Mouse (Mus musculus) spleen, postnatal 36 days (tissue): ENCODE results near the gene Gm11111.
"Not testable (repeated sequence)": the region's sequence is repeated elsewhere in the genome, so short reads cannot be mapped to it uniquely, and the experiment has no call there.

Experiments
- DNase-seq, 2 experiments: peaks; one replicate each; pipeline ENCODE4 v3.0.0; 2022; ENCODE audit warnings: low spot score in 2 of 2, mixed read lengths in 1 of 2

Gm11111 gene

DNA sequence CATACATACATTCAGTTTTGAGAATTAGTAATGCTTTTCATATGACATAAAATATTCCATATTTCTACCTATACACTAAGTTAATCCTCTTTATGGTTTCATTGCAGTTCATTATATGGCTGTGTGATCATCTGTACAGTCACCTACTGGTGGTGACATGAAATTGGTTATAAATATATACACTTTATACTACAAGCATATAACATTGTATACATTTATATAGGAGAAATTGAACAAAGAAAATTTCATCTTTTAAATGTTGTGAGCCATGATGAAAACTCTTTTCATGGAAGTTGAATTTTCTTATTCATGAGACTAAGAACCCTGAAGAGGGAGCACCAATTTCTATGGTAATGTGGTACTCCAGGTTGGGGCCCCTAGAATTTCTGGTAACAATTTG lies at the start of gene Gm11111:
Gene Gm11111 (plus strand): TSS at position 301 of the 400 bp plus-strand sequence.
- no peak for DNase-seq

DNA sequence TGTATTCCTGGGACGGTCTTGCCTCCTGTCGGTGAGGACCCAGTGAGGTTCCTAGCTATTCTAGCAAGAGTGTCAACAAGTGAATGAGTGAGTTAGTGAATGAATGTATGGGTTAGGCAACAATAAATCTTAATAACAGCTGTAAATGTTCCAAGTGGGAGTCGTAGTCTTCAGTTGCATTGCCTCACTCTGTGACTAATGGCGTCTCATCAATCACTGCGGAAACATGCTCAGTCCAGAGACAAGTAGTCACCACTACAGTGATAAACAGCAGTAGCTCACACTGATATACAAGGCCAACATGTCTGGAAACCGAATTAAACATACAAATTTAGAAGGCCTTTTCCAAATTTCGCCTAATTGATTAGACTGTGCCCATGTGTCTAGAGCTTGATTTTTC lies 36.3 kb upstream of the Gm11111 start:
- no peak for DNase-seq

DNA sequence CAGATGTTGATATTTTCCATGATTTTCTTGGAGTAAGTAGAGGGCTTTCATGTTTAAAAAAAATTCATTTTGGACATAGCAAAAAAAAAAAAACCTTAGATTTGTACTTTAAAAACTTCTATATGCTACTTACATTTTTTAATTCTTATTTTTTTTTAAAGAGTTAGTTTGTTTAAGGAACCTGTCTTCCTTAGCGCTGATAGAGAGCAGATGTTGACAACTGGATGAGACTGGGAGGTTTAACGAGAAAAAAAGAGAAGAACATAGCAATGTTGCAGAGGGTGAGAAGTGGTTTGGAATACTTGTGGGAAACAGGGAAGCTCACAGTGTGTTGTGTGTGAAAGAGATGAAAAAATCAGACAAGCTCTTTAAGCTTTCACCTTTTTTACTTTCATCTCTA lies 32.4 kb upstream of the Gm11111 start:
- no peak for DNase-seq

DNA sequence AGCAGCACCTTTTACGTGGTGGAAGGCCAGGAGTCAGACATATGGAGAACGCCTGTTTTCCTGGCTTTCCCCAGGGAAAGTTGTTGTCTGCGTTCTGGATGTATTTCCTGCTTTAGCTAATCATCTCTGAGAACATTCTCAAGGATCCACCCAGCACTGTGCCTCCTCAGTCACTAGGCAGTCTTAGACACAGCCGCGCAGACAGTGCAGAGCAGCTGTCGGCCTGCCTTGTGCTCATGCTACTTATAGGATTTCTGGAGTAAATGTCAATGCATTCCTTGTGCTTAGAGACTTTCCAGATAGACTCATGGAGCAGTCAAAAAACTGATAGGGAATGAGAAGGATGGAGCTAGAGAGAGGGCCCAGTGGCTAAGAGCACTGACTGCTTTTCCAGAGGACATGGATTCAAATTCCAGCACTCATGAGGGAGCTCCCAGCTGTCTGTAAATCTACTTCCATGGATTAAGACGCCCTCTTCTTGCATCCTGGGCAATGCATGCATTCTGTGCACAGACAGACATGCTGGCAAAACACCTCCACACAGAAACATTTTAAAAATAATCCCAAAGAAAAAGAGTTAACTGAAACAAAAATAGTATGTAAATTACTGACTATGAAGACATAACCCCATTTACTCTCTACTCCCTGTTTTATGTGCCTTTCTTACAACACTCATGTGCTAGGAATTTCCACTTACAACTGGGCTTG lies 30.1 kb upstream of the Gm11111 start:
- no peak for DNase-seq

DNA sequence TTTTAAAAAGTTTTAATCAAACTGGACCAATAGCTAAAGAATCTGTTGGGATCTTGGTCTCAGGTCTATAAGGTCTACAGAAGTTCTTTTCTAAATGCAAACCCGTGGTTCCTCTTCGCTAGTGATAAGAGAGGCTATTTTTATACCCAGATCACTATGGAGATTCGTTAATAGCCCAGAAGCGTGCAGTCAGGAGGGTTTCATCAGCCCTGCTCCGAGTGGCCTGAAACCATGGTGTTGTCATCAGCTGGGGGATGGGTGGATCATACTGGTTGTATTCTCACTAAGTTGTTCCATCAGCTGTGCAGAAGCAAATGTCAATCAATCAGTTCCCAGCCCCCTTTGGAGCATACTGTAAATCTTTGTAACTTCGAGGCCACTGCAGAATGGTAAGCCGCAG lies 29.4 kb upstream of the Gm11111 start:
- DNase-seq = no peak

DNA sequence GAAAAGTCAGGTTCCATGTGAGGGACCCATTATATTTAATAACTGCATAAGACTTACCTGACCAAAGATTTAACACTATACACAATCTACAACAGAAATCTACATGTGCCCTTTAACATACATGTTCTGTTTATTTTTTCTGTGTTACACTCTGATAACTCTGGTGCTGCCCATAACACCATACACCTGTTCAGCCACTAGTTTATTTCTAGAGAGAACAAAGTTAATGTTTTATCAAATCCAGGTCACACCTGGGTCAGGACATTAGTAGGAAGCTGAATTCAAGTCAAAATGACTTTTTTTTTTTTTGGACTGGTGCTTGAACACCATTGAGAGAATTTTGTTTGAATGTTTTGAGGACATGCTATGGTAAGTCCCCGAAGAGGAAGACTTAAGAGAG lies 28.7 kb upstream of the Gm11111 start:
- DNase-seq = no peak

DNA sequence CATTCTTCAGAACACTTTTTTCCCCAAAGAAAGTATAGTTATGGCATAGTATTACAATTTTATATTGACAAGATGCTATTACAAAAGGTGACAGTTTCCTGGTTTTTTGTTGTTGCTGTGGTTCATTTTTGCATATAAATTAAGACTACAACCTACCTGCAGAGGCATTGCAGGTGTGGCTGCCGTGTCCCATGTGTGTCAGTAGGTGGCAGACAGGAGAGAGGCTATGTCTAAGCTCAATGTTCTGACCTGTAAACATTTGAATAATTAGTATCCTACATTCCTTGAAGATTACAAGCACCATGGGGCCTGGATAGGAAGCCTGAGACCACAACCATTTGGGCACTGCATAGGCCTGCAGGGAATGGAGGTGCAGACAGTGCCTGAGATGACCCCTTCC lies 11.2 kb upstream of the Gm11111 start:
- no peak for DNase-seq

DNA sequence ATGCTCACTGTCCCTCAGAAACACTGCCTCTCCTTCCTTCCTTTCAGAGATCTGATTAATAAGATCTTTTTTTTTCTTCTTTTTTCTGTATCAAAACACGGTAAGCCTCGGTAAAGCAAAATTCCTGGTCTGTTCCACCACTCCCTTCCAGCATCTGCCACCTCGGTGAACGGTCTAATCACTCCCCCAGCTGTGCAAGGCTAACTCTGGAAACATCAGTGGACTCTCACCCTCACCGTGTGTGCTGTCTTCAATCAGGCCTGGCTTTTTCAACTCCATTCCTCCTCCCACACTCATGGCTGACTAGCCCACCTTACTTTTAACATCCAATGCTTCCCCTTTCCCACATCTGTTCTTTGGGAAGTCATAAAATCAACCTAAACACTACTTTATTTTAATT lies 2.2 kb upstream of the Gm11111 start:
- no peak for DNase-seq

DNA sequence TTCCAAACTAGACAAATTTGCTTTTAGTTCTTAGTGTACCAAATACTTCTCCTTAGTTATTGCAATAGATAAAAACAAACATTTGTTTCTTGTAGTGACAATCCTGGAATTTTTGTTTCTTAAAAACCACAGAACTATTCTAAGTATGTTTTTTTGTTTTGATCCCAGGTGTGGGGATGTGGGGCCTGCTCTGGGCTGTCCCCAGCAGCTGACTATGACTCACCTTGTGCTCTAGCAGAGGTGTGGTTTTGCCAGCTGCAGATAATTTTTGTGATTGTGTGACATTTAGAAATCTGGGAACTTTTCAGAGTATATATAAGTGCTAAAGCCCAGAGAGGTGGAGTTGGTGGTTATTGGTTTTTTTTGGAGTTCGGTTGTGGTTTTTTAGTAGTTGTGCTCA lies 1.6 kb upstream of the Gm11111 start:
- no peak for DNase-seq

DNA sequence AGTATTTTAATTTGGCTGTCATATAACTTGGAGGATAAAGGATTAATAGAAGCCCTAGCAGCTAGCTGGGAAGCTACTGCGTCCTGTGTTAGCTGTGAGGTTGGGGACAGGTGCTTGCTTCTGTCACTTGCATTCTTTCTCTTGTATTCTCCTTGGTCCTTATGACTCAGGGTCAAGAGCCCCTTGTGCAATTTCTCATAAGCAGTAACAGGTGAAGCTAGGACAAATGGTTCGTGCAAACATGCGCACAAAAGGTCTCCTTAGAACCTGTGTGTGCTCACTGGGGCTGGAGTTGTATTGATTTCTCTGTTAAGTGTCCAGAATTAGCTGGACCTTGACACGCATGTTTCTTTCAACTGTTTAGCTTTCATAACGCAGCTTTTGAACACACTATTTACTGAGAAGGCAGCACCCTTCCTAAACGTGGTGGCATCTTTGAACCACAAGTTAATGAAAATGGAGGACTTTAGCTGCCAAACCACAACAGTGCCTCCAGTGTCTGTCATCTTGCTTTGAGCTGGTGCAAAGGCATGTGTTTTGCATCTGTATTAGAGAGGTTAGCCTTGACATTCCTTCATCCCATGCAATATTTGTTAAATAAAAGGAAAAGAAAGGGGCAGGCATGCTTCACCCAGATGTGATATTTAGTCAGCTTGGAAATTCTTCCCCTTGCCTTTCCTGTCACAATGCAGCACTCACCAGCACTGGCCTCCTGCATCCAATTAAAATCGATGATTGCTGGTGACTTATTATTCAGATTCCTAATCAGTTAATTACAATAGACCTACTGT lies 511 bp downstream of the Gm11111 start:
- no peak for DNase-seq

DNA sequence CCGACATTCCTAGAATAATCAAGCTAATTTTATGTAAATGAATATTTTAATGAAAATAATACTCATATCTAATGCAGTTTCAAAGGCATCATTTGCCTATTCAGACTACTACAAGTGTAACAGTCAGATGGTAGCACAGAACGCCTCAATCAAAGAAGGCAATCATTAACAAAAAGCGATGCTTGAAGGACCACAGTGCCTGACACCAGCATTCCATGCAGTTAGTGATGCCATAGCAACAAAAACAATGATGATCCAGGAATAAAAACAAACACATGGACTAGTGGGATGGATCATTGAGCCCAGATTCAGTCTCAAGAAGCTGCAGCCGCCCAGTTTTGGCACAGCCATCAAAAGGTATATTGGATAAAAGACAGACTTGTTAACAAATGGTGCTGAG lies 8.8 kb downstream of the Gm11111 start:
- no peak for DNase-seq

DNA sequence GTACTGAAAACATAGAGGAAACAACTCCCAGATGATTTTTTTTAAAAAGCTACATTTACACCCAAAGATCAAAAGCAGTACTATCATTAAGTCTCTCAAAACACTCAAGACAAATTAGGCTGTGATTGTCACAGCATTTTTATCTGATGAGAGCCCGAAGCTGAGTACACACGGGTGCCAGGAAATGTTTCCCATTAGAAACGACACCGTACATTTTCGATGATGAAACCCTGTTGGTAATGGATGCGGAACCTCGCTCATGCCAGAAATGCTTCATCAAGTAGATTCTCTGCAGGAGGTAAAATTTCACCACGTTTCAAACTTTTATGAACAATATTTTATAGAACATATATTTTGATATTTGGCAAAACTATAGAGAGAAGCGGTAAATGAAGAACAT lies 10.3 kb downstream of the Gm11111 start:
- DNase-seq = no peak

DNA sequence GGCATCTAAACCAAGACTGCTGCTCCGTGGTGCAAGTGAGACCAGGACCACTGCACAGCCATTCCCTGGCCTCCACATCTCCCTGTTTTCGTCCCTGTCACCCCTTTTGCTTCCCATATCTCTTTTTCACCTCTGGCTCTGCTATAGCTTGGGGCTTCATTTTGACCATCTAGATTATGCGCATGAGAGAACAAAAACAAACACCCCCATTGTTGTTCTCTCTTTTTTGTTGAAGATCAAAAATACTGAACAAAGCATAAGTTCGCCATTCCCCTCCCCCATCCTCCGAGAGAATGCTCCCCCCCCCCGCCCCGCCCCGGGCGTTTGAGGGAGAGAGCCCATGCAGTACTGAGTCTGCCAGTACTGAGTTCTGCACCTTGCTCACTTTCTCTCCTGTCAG lies 11.3 kb downstream of the Gm11111 start:
- no peak for DNase-seq

DNA sequence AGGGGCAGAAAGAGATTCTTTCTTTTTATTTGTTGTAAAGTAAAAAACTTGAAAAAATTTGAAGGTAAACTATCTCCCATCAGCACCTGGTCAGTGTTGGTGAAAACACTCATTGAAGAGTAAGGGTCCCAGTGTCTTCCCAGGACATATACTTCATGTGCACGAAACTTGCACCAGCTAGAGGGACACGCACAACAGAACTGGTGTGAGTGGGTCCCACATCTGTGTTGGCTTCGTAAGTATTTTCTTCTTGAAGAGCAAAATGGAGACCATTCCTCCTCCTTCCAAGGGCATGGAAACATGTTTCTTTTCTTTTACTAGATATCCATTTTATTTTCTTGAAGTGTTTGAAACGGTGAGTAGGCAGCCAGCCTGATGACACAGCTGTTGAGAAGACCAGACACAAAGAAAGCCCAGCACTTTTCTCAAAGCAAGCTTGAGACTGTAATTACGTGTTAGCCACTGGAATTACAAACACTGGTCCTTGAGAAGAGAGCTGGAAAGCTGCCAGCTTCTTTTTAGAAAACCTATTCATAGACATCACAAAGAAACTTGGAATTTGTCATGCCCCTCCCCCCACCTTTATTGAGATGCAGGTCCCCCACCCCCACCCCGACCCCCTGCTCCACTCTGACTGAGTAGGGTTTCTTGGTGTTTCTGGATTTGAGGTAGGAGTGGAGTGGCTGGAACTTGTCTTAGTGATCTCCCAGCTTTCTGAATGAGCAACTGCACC lies 14.1 kb downstream of the Gm11111 start:
- DNase-seq = no peak

DNA sequence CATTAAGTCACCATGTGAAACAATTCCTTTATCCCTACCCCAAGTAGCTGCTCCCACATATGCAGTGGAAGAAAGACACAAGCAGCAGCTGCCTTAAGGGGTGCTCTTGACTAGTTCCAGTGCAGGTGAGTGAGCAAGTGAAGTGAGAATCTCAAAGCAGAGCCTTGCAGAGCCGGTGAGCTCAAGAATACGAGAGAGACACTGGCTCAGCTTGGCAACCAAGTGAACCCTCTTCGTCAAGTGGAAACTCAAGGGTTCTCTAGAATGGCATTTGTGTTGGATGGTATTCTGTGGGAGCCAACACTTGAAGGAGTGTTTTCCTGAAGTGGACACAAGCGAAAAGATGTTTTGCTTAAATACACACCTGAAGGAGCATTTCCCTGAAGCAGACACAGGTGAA lies 16.0 kb downstream of the Gm11111 start:
- no peak for DNase-seq

DNA sequence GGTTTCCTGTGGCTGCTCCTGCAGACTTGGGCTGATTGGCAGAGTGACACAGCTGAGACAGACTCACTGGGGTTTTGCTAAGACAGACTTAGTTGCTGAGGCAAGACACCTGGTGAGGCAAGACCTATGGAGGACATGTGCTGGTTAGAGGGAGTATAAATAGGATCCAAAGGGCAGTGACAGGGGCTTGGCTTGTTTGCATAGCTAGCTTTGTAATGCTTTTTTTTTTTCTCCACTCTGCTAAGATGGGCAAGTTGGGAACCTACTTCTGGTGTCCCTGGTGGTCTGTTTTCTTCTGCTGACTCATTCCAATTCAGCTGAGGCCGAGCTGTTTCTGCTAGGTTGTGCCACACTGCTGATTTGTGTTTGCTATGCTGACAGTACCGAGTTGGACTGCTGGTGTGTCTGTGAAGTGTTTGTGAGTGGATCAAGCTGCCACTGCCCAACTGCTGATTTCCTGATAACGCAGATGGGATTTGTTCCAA lies 16.6 kb downstream of the Gm11111 start:
- no peak for DNase-seq

DNA sequence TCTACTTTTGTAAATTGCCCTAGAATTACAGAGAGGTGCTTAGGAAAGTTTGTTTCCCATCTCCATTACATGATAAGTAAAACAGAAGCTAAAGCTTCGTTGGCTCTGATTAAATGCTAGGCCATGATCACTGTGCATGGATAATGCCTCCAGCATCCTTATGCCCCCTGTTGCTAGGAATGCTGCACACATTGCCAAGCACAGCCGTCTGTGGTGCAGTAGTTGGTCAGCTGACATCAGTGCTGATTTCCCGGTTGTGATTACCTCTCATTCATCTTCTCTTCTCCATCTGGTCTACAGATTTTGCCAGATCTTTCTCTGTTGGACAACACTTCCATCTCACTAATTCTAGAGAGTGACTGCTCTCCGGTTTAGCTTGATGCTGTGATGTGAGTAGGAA lies 19.9 kb downstream of the Gm11111 start:
- DNase-seq = no peak

DNA sequence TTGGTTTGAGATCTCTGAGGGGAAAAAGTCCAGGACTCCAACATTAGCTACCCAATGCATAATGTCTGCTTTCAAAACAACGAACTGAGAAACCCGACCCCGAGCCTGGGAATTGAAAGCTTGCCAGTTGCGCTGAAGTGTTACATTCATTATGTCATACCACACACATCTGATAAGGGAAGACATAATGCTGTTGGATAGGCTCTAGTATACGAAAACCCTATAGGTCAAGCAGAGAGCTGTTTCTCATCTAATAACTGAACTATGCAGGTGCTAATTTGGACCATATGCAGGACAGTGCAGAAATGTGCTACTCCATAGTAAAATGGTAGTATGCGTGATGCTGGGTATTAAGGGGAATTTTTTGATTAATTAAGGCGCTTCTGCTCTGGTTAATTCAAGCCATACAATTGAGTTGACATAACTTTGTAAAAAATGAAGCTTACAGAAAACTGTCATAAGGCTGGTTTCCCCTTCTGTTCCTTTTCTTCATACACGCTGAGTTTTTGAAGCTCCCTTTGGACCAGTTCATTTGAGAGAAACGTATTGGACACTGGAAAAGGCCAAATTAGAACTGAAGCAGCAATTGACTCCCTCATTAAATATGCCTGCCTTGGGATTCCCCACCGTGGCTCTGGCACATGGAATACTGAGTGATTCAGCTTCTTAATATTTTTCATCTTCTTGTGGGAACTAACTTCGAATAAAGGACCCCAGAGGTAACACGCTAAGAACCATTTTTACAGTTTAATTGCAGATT lies 22.4 kb downstream of the Gm11111 start:
- DNase-seq = no peak

DNA sequence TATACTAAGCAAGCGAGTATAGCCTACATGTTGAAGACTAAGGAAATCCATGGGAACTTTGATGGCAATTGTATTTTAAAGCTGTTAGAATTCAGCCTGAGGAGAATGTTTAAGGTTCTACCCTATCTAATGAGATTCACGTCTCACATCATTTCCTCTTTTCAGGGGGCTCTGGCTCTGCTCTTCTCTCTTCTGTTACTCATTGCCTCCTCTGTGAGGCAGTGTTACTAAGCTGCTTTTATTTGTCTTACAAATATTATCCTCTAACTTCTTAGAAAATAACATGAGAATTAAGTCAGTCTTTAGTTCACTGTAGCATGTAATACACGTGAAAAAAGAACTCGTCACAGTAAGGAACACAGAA lies 23.0 kb downstream of the Gm11111 start:
- no peak for DNase-seq

DNA sequence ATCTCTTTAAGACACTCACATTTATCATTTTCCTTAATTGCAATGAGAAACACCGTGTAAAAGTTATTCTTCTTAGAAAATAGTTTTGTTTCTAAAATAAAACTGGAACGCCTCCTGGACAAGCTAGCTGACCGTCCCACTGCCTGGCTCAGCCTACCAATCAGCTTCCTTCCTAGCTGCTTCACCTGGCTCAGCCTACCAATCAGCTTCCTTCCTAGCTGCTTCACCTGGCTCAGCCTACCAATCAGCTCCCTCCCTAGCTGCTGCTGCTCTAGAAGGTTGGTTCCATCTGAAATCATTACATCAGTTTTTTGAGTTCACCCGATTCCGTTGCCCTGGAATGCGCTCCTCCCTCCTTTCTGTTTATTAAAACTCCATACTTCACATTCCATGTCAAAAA lies 24.0 kb downstream of the Gm11111 start:
- not testable (repeated sequence) for DNase-seq

DNA sequence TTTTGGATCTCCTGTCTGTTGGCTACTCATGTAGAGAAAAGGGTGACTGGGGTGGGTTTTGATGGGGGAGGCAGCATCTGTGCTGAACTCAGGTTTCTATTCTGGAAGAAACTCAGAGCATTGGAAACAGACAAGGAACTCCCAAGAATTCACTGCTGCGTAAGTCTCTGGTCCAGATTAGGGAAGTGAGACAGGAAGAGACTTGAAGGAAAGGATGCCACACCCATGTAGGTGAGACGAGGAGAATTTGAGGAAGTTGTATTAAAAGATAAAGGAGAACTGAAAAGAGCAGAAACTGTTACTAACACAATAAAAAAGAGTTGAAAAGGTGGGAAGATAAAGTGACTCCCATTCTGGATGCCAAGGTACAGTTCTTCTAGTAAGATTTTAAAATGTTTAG lies 25.9 kb downstream of the Gm11111 start:
- DNase-seq = no peak

DNA sequence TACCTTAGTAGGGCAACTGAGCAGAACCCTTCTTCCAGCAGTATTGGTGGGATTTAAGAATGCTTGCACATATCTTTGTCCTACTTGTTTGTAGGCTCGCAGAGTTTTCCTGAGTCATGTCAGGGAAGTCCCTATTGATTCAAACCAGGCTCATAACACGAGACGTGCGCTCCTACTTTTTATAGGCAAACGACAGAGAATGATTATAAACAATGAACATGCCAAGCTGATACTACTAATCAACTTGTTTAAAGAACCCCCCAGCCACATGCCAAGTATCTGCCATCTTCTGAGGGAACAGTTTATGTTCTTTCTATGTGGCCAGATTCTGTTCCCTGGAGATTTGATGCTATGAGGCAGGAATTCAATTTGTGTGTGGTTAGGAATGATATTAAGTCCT lies 28.3 kb downstream of the Gm11111 start:
- DNase-seq = no peak
